Comparison of ENCODE assay signal across 11 mouse cellular contexts in genomic region chr7:117700066-117700465, GRCm38 (mm10).
DNase-seq lines count a peak whose midpoint lies in the region; ATAC-seq and TF ChIP-seq lines count a peak whose summit lies in the region.
"Had no signal": no experiment of that assay in that cellular context is flagged by ENCODE, and none has a peak within 500 bp of the region (broad histone marks: within the 10 kb centered on the region; RNA-seq: fewer than 3 reads in every experiment).

No protein-coding gene starts in this region.

- no peak for TF ChIP-seq RAD21 in CH12.LX (IDR thresholded peaks at IDR 0.05; ENCODE audit: low read depth, low read length)

- no peak overlapping the region for H3K9ac ChIP-seq in CH12.LX (ENCODE audit: insufficient read depth, low read depth)
- H3K9ac ChIP-seq in forebrain, embryonic 11.5 days (ENCODE audit: low read length): no peak overlapping the region
- H3K9ac ChIP-seq: stomach, embryonic 15.5 days had no signal

- TF ChIP-seq CTCF in CH12.LX (conservative IDR thresholded peaks at IDR 0.05 in 1 of 2, IDR thresholded peaks at IDR 0.05 in 1 of 2; ENCODE audit: low read depth in 2 of 2, low read length in 2 of 2): no peak
- TF ChIP-seq CTCF in kidney, adult 2 months (conservative IDR thresholded peaks at IDR 0.05; ENCODE audit: insufficient read depth, insufficient read length, low read depth, low read length): no peak

- in situ Hi-C loops in CH12.LX (cut with MboI; ENCODE audit: low pct_ligation_motif_present, low pct_unique_long_range_greater_than_20kb, low sequenced_read_pairs): no loop called here

- intact Hi-C loops in left cerebral cortex, postnatal 4 days (cut with DNase I): loop anchor here (10.0 kb wide), 1 partner anchor 165 kb away; no protein-coding TSS in a partner anchor
- intact Hi-C loops in left cerebral cortex, postnatal 36 days (cut with DNase I): no loop called here

- no peak for TF ChIP-seq POLR2A in CH12.LX (IDR thresholded peaks at IDR 0.05; ENCODE audit: low read depth, low read length)
- no peak for TF ChIP-seq POLR2A in kidney, adult 2 months (IDR thresholded peaks at IDR 0.05; ENCODE audit: low read depth, low read length)

- no peak overlapping the region for H3K27ac ChIP-seq in CH12.LX (ENCODE audit: insufficient read depth, low read depth)
- H3K27ac ChIP-seq in forebrain, embryonic 11.5 days (ENCODE audit: low read depth, low read length): peak overlapping the region; percentile 41
- H3K27ac ChIP-seq in kidney, adult 2 months (ENCODE audit: insufficient read depth, low read depth, low read length): no peak overlapping the region
- H3K27ac ChIP-seq: stomach, embryonic 15.5 days had no signal

- peaks cover 0 to 8% of the 10 kb centered on the region in 2 experiments; a peak in 1 of 4 replicates for H3K4me1 ChIP-seq in CH12.LX (ENCODE audit: control insufficient read depth in 1 of 2, insufficient read depth in 2 of 2)
- H3K4me1 ChIP-seq in forebrain, embryonic 11.5 days (replicated peaks; ENCODE audit: control insufficient read depth, insufficient read depth, low read length): peaks cover 6% of the 10 kb centered on the region
- H3K4me1 ChIP-seq in kidney, adult 2 months (ENCODE audit: control insufficient read depth, insufficient read depth, low read length): no peaks in the 10 kb centered on the region
- H3K4me1 ChIP-seq: stomach, embryonic 15.5 days had no signal

- WGBS in forebrain, embryonic 11.5 days: 70% methylated on average over 6 of the region's 6 CpGs
- WGBS in kidney, adult 2 months: 42% methylated on average over 6 of the region's 6 CpGs

- peak; percentile 49; the same call in 1 of the 2 replicates for ATAC-seq in forebrain, embryonic 11.5 days (replicated peaks; ENCODE audit: low FRiP score)

- no peaks in the 10 kb centered on the region for H3K79me2 ChIP-seq in CH12.LX (replicated peaks; ENCODE audit: control insufficient read depth, extremely low read depth, insufficient read depth, poor library complexity, severe bottlenecking)

- peaks cover 2% of the 10 kb centered on the region for H3K27me3 ChIP-seq in CH12.LX (replicated peaks)
- H3K27me3 ChIP-seq in forebrain, embryonic 11.5 days (ENCODE audit: control insufficient read depth, insufficient read depth, low read length): no peaks in the 10 kb centered on the region
- no peaks in the 10 kb centered on the region for H3K27me3 ChIP-seq in kidney, adult 2 months (replicated peaks; ENCODE audit: control insufficient read depth, insufficient read depth, low read length)
- H3K27me3 ChIP-seq: stomach, embryonic 15.5 days had no signal

- no peak for TF ChIP-seq EP300 in CH12.LX (IDR thresholded peaks at IDR 0.05; ENCODE audit: low read length)

- no peak overlapping the region for H3K4me3 ChIP-seq in CH12.LX (replicated peaks in 1 of 3; ENCODE audit: low read depth in 2 of 3, low read length in 2 of 3, poor library complexity in 1 of 3)
- no peak overlapping the region for H3K4me3 ChIP-seq in forebrain, embryonic 11.5 days (ENCODE audit: low read depth, low read length)
- H3K4me3 ChIP-seq in kidney, adult 2 months (ENCODE audit: insufficient read depth, low read depth, low read length): no peak overlapping the region
- H3K4me3 ChIP-seq: stomach, embryonic 15.5 days had no signal

- H3K9me3 ChIP-seq in CH12.LX (replicated peaks; ENCODE audit: low read length): no peaks in the 10 kb centered on the region
- no peaks in the 10 kb centered on the region for H3K9me3 ChIP-seq in forebrain, embryonic 11.5 days (ENCODE audit: control insufficient read depth, low read length)
- H3K9me3 ChIP-seq: stomach, embryonic 15.5 days had no signal

- DNase-seq in left cerebral cortex, adult 18-20 months (ENCODE audit: low spot score in 2 of 2): peak; percentile 24 to 25
- DNase-seq in left cerebral cortex, postnatal 4 days: no peak
- no peak for DNase-seq in CH12.LX (ENCODE audit: extremely low read depth)
- DNase-seq in forebrain, embryonic 11.5 days (ENCODE audit: low spot score): no peak
- DNase-seq in left cerebral cortex, postnatal 36 days (ENCODE audit: low spot score in 2 of 2): peak; percentile 41
- DNase-seq in kidney, adult 2 months: no peak
- DNase-seq in cerebellum, adult 9-11 months: no peak
- DNase-seq in cerebellum, postnatal 25 days: no peak
- DNase-seq: cerebellum, postnatal 36 days; kidney, postnatal 36 days had no signal

- 0 out of 2 replicates have a peak overlapping the region, but pooled peaks have one; percentile 17 for H3K4me2 ChIP-seq in CH12.LX (ENCODE audit: insufficient read depth, low read depth, poor library complexity, severe bottlenecking)
- no peak overlapping the region for H3K4me2 ChIP-seq in forebrain, embryonic 11.5 days (ENCODE audit: low read depth, low read length, severe bottlenecking)
- H3K4me2 ChIP-seq: stomach, embryonic 15.5 days had no signal

- no peaks in the 10 kb centered on the region for H3K36me3 ChIP-seq in CH12.LX (replicated peaks in 1 of 2; ENCODE audit: control insufficient read depth in 1 of 2, insufficient read depth in 1 of 2, low read length in 1 of 2)
- H3K36me3 ChIP-seq in forebrain, embryonic 11.5 days (ENCODE audit: control insufficient read depth, insufficient read depth, low read length): no peaks in the 10 kb centered on the region
- no peaks in the 10 kb centered on the region for H3K36me3 ChIP-seq in kidney, adult 2 months (ENCODE audit: control insufficient read depth, insufficient read depth, low read length)
- H3K36me3 ChIP-seq: stomach, embryonic 15.5 days had no signal

- dilution Hi-C loops in CH12.LX (cut with MboI; ENCODE audit: extremely low pct_ligation_motif_present, extremely low pct_unique_long_range_greater_than_20kb, low sequenced_read_pairs): no loop called here

TF ChIP-seq in CH12.LX, 34 proteins besides CTCF, POLR2A, EP300 and RAD21:
- TF ChIP-seq MAZ (IDR thresholded peaks at IDR 0.05; ENCODE audit: low read depth, low read length) (no peak), SMC3 (IDR thresholded peaks at IDR 0.05; ENCODE audit: low read depth, low read length) (no peak), IRF4 (IDR thresholded peaks at IDR 0.05; ENCODE audit: low read depth, low read length) (no peak), ELF1 (IDR thresholded peaks at IDR 0.05; ENCODE audit: low read depth, low read length) (no peak), E2F4 (IDR thresholded peaks at IDR 0.05; ENCODE audit: insufficient replicate concordance, low read depth, low read length) (no peak), ZMIZ1 (IDR thresholded peaks at IDR 0.05; ENCODE audit: low read depth, low read length) (no peak), MEF2A (IDR thresholded peaks at IDR 0.05; ENCODE audit: borderline replicate concordance, low read depth, low read length) (no peak), MXI1 (IDR thresholded peaks at IDR 0.05; ENCODE audit: low read depth, low read length) (no peak), GABPA (IDR thresholded peaks at IDR 0.05; ENCODE audit: insufficient replicate concordance, low read depth, low read length) (no peak), RCOR1 (conservative IDR thresholded peaks at IDR 0.05; ENCODE audit: low read depth, low read length) (no peak), CHD2 (IDR thresholded peaks at IDR 0.05; ENCODE audit: low read length) (no peak), USF2 (conservative IDR thresholded peaks at IDR 0.05; ENCODE audit: low read depth, low read length) (no peak), ZC3H11A (IDR thresholded peaks at IDR 0.05; ENCODE audit: low read depth, low read length) (no peak), JUND (conservative IDR thresholded peaks at IDR 0.05; ENCODE audit: low read depth, low read length) (no peak), UBTF (IDR thresholded peaks at IDR 0.05; ENCODE audit: low read depth, low read length) (no peak), ZNF384 (IDR thresholded peaks at IDR 0.05; ENCODE audit: low read depth, low read length) (no peak), POLR2AphosphoS2 (IDR thresholded peaks at IDR 0.05; ENCODE audit: low read depth, low read length) (no peak), HCFC1 (IDR thresholded peaks at IDR 0.05; ENCODE audit: low read depth, low read length) (no peak), TBP (conservative IDR thresholded peaks at IDR 0.05; ENCODE audit: low read depth, low read length) (no peak), SIN3A (IDR thresholded peaks at IDR 0.05; ENCODE audit: low read length) (no peak)

Comparison
In these comparisons a context has a peak if more than half of its experiments do, and no peak if none do; other contexts are left out.
1. DNase-seq: peak in left cerebral cortex, adult 18-20 months (2 of 2) and left cerebral cortex, postnatal 36 days (2 of 2); none in left cerebral cortex, postnatal 4 days (single experiment), CH12.LX (single experiment), forebrain, embryonic 11.5 days (single experiment), kidney, adult 2 months (single experiment), cerebellum, adult 9-11 months (single experiment) and cerebellum, postnatal 25 days (0 of 2).